7 mouse cellular contexts compared by ENCODE assay signal in genomic region chr19:4878405-4879323, GRCm38 (mm10). TPM values are rescaled to one million over a fixed set of nuclear protein-coding genes. Genes with fewer than 3 reads are reported as not detected.
DNase-seq lines count a peak whose midpoint lies in the region; ATAC-seq and TF ChIP-seq lines count a peak whose summit lies in the region.

Zdhhc24 (plus strand) TSS chr19:4878668.

- no peak for TF ChIP-seq CTCF in intestine, postnatal 0 days (IDR thresholded peaks at IDR 0.05; ENCODE audit: low read depth)
- no peak for TF ChIP-seq CTCF in small intestine, adult 2 months (IDR thresholded peaks at IDR 0.05; ENCODE audit: extremely low read depth, insufficient read length, insufficient replicate concordance, low read depth, low read length)

- H3K27me3 ChIP-seq in embryonic facial prominence, embryonic 10.5 days (replicated peaks; ENCODE audit: low read depth, poor library complexity, severe bottlenecking): peaks cover 11% of the 10 kb centered on the region
- 0 out of 2 replicates have a peak, but pooled peaks cover 4% of the 10 kb centered on the region for H3K27me3 ChIP-seq in intestine, postnatal 0 days (replicated peaks; ENCODE audit: control insufficient read depth, insufficient read depth, low read length)
- H3K27me3 ChIP-seq in midbrain, embryonic 12.5 days: peaks cover 19% of the 10 kb centered on the region
- H3K27me3 ChIP-seq in small intestine, adult 2 months (ENCODE audit: control insufficient read depth, insufficient read depth, low read length): 0 out of 2 replicates have a peak, but pooled peaks cover 2% of the 10 kb centered on the region

- peak; percentile 98 for DNase-seq in adrenal gland, postnatal 10 days
- peak; percentile 97 for DNase-seq in embryonic facial prominence, embryonic 10.5 days (ENCODE audit: low spot score)
- DNase-seq in gonadal fat pad, adult 2 months (ENCODE audit: low read depth): peak; percentile 59
- peak; percentile 97 for DNase-seq in left cerebral cortex, postnatal 4 days

- H3K27ac ChIP-seq in embryonic facial prominence, embryonic 10.5 days (replicated peaks): peak within 1 kb of the TSS; percentile 78
- no peak within 1 kb of the TSS; the same call in 1 of the 2 replicates for H3K27ac ChIP-seq in intestine, postnatal 0 days (ENCODE audit: low read depth, low read length)
- peak within 1 kb of the TSS; percentile 47; the same call in 1 of the 2 replicates for H3K27ac ChIP-seq in midbrain, embryonic 12.5 days (replicated peaks)
- no peak within 1 kb of the TSS for H3K27ac ChIP-seq in small intestine, adult 2 months (ENCODE audit: insufficient read depth, low read depth, low read length)

- H3K9ac ChIP-seq in intestine, postnatal 0 days (ENCODE audit: low read depth, low read length): peak within 1 kb of the TSS; percentile 76
- peak within 1 kb of the TSS; percentile 76 for H3K9ac ChIP-seq in midbrain, embryonic 12.5 days (replicated peaks)

- H3K4me2 ChIP-seq in intestine, postnatal 0 days (replicated peaks; ENCODE audit: low read depth): peak within 1 kb of the TSS; percentile 86
- H3K4me2 ChIP-seq in midbrain, embryonic 12.5 days (replicated peaks): peak within 1 kb of the TSS; percentile 86

- ATAC-seq in intestine, postnatal 0 days: peak; percentile 98
- ATAC-seq in midbrain, embryonic 12.5 days (ENCODE audit: low FRiP score, low read depth): peak; percentile 97

- 1% methylated on average over 52 of the region's 52 CpGs for WGBS in embryonic facial prominence, embryonic 10.5 days
- under 1% methylated on average over 52 of the region's 52 CpGs for WGBS in intestine, postnatal 0 days
- 2% methylated on average over 52 of the region's 52 CpGs for WGBS in midbrain, embryonic 12.5 days
- under 1% methylated on average over 52 of the region's 52 CpGs for WGBS in small intestine, adult 2 months

- H3K9me3 ChIP-seq in embryonic facial prominence, embryonic 10.5 days: no peaks in the 10 kb centered on the region
- no peaks in the 10 kb centered on the region for H3K9me3 ChIP-seq in intestine, postnatal 0 days (ENCODE audit: control insufficient read depth)
- H3K9me3 ChIP-seq in midbrain, embryonic 12.5 days: no peaks in the 10 kb centered on the region

- peak; percentile 43; the same call in 1 of the 2 replicates for TF ChIP-seq POLR2A in small intestine, adult 2 months (IDR thresholded peaks at IDR 0.05; ENCODE audit: low read depth, low read length)

- H3K36me3 ChIP-seq in embryonic facial prominence, embryonic 10.5 days (replicated peaks): peaks cover 4% of the 10 kb centered on the region; the same call in 1 of the 2 replicates
- peaks cover 10% of the 10 kb centered on the region; the same call in 1 of the 2 replicates for H3K36me3 ChIP-seq in intestine, postnatal 0 days (ENCODE audit: control insufficient read depth, insufficient read depth)
- H3K36me3 ChIP-seq in midbrain, embryonic 12.5 days: no peaks in the 10 kb centered on the region; the same call in 1 of the 2 replicates
- no peaks in the 10 kb centered on the region for H3K36me3 ChIP-seq in small intestine, adult 2 months (ENCODE audit: control insufficient read depth, insufficient read depth, low read length)

- intact Hi-C loops in left cerebral cortex, postnatal 4 days (cut with DNase I): no loop called here

- peaks cover 36% of the 10 kb centered on the region for H3K4me1 ChIP-seq in embryonic facial prominence, embryonic 10.5 days
- H3K4me1 ChIP-seq in intestine, postnatal 0 days (replicated peaks; ENCODE audit: control insufficient read depth, insufficient read depth, low read length): peaks cover 5% of the 10 kb centered on the region; the same call in 1 of the 2 replicates
- peaks cover 16% of the 10 kb centered on the region for H3K4me1 ChIP-seq in midbrain, embryonic 12.5 days
- peaks cover 6% of the 10 kb centered on the region for H3K4me1 ChIP-seq in small intestine, adult 2 months (ENCODE audit: control insufficient read depth, insufficient read depth, insufficient read length, low read length)

- peak within 1 kb of the TSS; percentile 89 for H3K4me3 ChIP-seq in embryonic facial prominence, embryonic 10.5 days
- H3K4me3 ChIP-seq in intestine, postnatal 0 days (ENCODE audit: low read depth, low read length): peak within 1 kb of the TSS; percentile 82
- H3K4me3 ChIP-seq in midbrain, embryonic 12.5 days: peak within 1 kb of the TSS; percentile 71
- peak within 1 kb of the TSS; percentile 92 for H3K4me3 ChIP-seq in small intestine, adult 2 months (ENCODE audit: low read depth, low read length)

RNA-seq across cellular contexts. Expression of gene Zdhhc24, which starts in this region (rescaled TPM):
- total RNA-seq in adrenal gland, postnatal 10 days (2021): 10 to 100 TPM; 12.5 to 13.9 TPM
- 10.3 and 13.3 TPM in 2 replicates for polyA plus RNA-seq in embryonic facial prominence, embryonic 10.5 days (2016; fragmentation: Nextera tagmentation; extraction: Ambion mirVana)
- polyA plus RNA-seq in gonadal fat pad, adult 2 months (2012; rRNA removed): 31.4 and 38.7 TPM in 2 replicates
- polyA plus RNA-seq in intestine, postnatal 0 days (2015; fragmentation: Nextera tagmentation; extraction: Ambion mirVana): 7.6 and 9.1 TPM in 2 replicates
- 10 to 100 TPM; 17.7 to 21.0 TPM for total RNA-seq in left cerebral cortex, postnatal 4 days (2021)
- 21.6 and 21.8 TPM in 2 replicates for polyA plus RNA-seq in midbrain, embryonic 12.5 days (2016; fragmentation: Nextera tagmentation; extraction: Ambion mirVana)
- 13.4 and 22.3 TPM in 2 replicates for polyA plus RNA-seq in small intestine, adult 2 months (2012; rRNA removed)

Comparison
In these comparisons a context has a peak if more than half of its experiments do, and no peak if none do; other contexts are left out.
1. H3K27ac ChIP-seq: peak in embryonic facial prominence, embryonic 10.5 days (single experiment) and midbrain, embryonic 12.5 days (single experiment); none in intestine, postnatal 0 days (single experiment) and small intestine, adult 2 months (single experiment).
2. Peak in every context shown above with its lines, with median percentiles within 50 percentile points of each other: DNase-seq and H3K4me3 ChIP-seq.